Mouse (Mus musculus) myocyte (in vitro differentiated cells): Measurements from ENCODE around the gene AL607142.1. TPM values are rescaled to one million over a fixed set of nuclear protein-coding genes. Genes with fewer than 3 reads are reported as not detected.

Experiments used
- H3K27me3 ChIP-seq: one replicate; pipeline ENCODE4 v1.6.1; 2011; ENCODE audit not compliant: control insufficient read depth, insufficient read depth, insufficient read length
- H3K36me3 ChIP-seq: one replicate; pipeline ENCODE4 v1.6.1; 2011; ENCODE audit not compliant: control insufficient read depth, insufficient read depth
- H3K4me2 ChIP-seq: one replicate; pipeline ENCODE4 v1.6.1; 2011; ENCODE audit warnings: low read depth, control low read depth
- H3K4me3 ChIP-seq: one replicate; pipeline ENCODE4 v1.5.1; 2011; ENCODE audit warnings: mild to moderate bottlenecking, control low read depth, moderate library complexity
- H3K79me2 ChIP-seq: one replicate; pipeline ENCODE4 v1.6.1; 2011; ENCODE audit not compliant: control insufficient read depth, insufficient read depth
- H3ac ChIP-seq: one replicate; pipeline ENCODE4 v1.6.1; 2011; ENCODE audit not compliant: control insufficient read depth, insufficient read length
- CEBPB ChIP-seq: IDR thresholded peaks from 2 replicates; pipeline ENCODE4 v1.6.1; 2011; ENCODE audit warnings: mild to moderate bottlenecking, moderate library complexity; ENCODE audit not compliant: poor library complexity, insufficient read depth, severe bottlenecking
- E2F4 ChIP-seq: IDR thresholded peaks from one replicate; pipeline ENCODE4 v1.6.1; 2011; ENCODE audit warnings: mild to moderate bottlenecking, control low read depth, moderate library complexity; ENCODE audit not compliant: insufficient read depth
- MAX ChIP-seq: IDR thresholded peaks from one replicate; pipeline ENCODE4 v1.6.1; 2011; ENCODE audit warnings: low read depth, mild to moderate bottlenecking, control low read depth
- MYOD1 ChIP-seq, 3 experiments: IDR thresholded peaks; one replicate each; pipeline ENCODE4 v1.6.1; 2011; ENCODE audit warnings: control low read depth in 2 of 3, low read depth in 2 of 3, mild to moderate bottlenecking in 2 of 3, moderate library complexity in 1 of 3; ENCODE audit not compliant: insufficient read length in 2 of 3, control insufficient read depth in 1 of 3
- MYOG ChIP-seq, 3 experiments: IDR thresholded peaks; one replicate each; pipeline ENCODE4 v1.6.1; 2011; ENCODE audit warnings: control low read depth in 2 of 3, low read depth in 2 of 3, mild to moderate bottlenecking in 2 of 3; ENCODE audit not compliant: insufficient read length in 2 of 3, control insufficient read depth in 1 of 3, insufficient read depth in 1 of 3
- POLR2A ChIP-seq: IDR thresholded peaks from one replicate; pipeline ENCODE4 v1.6.1; 2011; ENCODE audit warnings: low read depth, mild to moderate bottlenecking, control low read depth, moderate library complexity; ENCODE audit not compliant: insufficient read length
- POLR2AphosphoS2 ChIP-seq: IDR thresholded peaks from one replicate; pipeline ENCODE4 v1.6.1; 2011; ENCODE audit warnings: low read depth, control low read depth; ENCODE audit not compliant: insufficient read length
- REST ChIP-seq: IDR thresholded peaks from one replicate; pipeline ENCODE4 v1.6.1; 2011; ENCODE audit warnings: mild to moderate bottlenecking, control low read depth, moderate library complexity; ENCODE audit not compliant: insufficient read depth, insufficient read length
- SRF ChIP-seq: IDR thresholded peaks from one replicate; pipeline ENCODE4 v1.6.1; 2011; ENCODE audit warnings: low read depth; ENCODE audit not compliant: control insufficient read depth, insufficient read length
- TCF12 ChIP-seq: IDR thresholded peaks from one replicate; pipeline ENCODE4 v1.6.1; 2011; ENCODE audit warnings: mild to moderate bottlenecking, control low read depth; ENCODE audit not compliant: poor library complexity, insufficient read depth, severe bottlenecking
- TCF3 ChIP-seq: IDR thresholded peaks from one replicate; pipeline ENCODE4 v1.6.1; 2011; ENCODE audit warnings: low read depth, control low read depth; ENCODE audit not compliant: insufficient read length
- USF1 ChIP-seq: IDR thresholded peaks from one replicate; pipeline ENCODE4 v1.6.1; 2011; ENCODE audit warnings: low read depth, mild to moderate bottlenecking, control low read depth, moderate library complexity
- polyA plus RNA-seq: library from polyadenylated mRNA; unstranded; fragments of >200 nt; fragmentation: generic; extraction: Trizol; gene quantifications from one replicate; pipeline ENCODE4 v1.2.1, GENCODE M21; 2012; ENCODE audit warnings: missing spikeins

Gene AL607142.1
- polyA plus RNA-seq, 1 experiment = not detected

DNA sequence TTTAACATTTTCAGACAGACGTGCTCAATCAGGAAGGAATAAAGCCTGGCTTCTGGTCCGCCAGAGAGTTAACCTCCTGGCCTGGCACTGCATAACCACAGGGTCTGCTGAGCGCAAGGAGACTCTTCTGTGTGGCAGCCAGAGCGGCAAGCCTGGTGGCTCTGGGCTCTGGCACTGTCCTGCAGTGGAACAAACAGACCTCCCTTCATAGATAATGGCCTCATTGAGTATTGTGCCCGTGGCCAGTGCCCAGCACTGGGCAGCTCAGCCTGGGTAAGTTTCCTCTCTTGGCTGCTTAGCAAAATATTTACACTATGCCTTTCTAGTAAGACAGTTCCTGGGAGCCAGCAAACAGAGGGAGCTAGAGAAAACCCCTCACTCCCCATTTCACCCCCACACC, 9.3 kb downstream of the AL607142.1 start:
- Histone ChIP-seq H3K4me2 (no peak overlapping the region), H3K27me3 (no peaks in the 10 kb centered on the region), H3K4me3 (no peak overlapping the region), H3K36me3 (no peaks in the 10 kb centered on the region), H3K79me2 (no peaks in the 10 kb centered on the region), H3ac (no peak overlapping the region)
- TF ChIP-seq E2F4 (no peak), MYOD1 (IDR thresholded peaks at IDR 0.05; ENCODE audit: control insufficient read depth in 1 of 3, insufficient read length in 2 of 3, low read depth in 2 of 3) (no peak), POLR2AphosphoS2 (no peak), MAX (no peak), MYOG (IDR thresholded peaks at IDR 0.05; ENCODE audit: control insufficient read depth in 1 of 3, insufficient read depth in 1 of 3, insufficient read length in 2 of 3, low read depth in 2 of 3) (no peak), POLR2A (no peak), TCF12 (no peak), SRF (no peak), CEBPB (no peak), REST (no peak), USF1 (no peak)

DNA sequence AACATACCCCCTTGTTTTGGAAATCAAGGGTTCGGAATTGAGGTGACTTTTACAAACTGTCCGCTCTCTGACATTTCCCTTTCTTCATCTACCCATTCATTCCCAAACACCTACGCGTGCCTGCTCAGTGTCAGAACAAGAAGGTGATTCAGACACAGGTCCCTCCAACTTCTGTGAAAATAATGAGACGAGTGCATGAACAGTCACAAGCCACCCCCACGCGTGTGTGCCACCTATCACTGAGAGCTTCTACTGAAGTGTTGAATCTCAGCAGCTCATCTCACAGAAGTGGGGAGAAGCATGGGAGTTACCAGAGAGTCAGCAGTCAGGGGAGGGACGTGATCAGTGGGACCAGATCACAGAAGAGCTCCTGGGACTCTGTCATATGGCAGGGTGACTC, 12.5 kb downstream of the AL607142.1 start:
- Histone ChIP-seq H3K79me2 (no peaks in the 10 kb centered on the region), H3K4me2 (no peak overlapping the region), H3K4me3 (no peak overlapping the region), H3K36me3 (no peaks in the 10 kb centered on the region), H3K27me3 (no peaks in the 10 kb centered on the region), H3ac (no peak overlapping the region)
- TF ChIP-seq USF1 (no peak), MYOD1 (IDR thresholded peaks at IDR 0.05; ENCODE audit: control insufficient read depth in 1 of 3, insufficient read length in 2 of 3, low read depth in 2 of 3) (no peak), CEBPB (no peak)

DNA sequence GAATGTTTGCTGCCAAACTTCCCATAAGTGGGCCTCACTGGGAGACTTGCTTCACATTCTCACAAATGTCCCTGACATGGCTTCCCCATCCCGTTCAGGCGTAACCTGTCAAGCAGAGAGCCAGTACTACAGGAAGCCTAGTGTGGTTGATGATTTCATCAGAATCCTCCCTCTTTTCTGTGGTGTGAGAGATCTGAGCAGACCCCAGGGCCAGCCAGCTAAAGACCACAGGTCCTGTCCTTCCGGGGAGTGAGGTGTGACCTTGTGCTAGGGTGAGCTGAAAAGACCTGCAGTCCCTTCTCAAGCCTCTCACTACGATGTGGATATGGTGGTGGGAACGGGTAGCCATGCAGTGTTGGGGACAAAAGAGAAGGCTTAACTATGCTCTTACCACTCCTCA, 17.7 kb downstream of the AL607142.1 start:
- Histone ChIP-seq H3K4me2 (no peak overlapping the region), H3ac (no peak overlapping the region), H3K4me3 (no peak overlapping the region), H3K36me3 (no peaks in the 10 kb centered on the region), H3K79me2 (no peaks in the 10 kb centered on the region), H3K27me3 (no peaks in the 10 kb centered on the region)
- no peak for TF ChIP-seq TCF3
- no peak for TF ChIP-seq TCF12
- TF ChIP-seq USF1 = no peak

DNA sequence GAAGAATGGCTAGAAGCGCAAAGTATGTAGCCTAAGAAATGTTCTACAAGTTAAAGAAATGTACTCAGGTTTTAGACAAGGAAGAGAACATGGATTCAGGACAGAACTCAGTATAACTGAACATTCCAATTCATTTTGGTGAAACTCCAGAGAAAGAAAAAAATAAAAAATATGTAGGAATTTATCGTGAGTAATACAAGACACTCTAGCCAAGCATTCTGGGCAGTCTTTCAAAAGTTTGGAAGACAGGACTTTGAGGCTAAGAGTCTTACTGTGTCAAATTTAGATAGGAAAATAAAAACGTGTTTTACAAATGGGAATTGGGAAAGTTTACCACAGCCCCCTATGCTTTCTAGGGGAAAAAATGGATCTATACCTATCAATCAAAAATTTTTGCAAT, 18.9 kb downstream of the AL607142.1 start:
- Histone ChIP-seq H3K36me3 (no peaks in the 10 kb centered on the region), H3ac (no peak overlapping the region), H3K27me3 (no peaks in the 10 kb centered on the region), H3K79me2 (no peaks in the 10 kb centered on the region), H3K4me2 (no peak overlapping the region), H3K4me3 (no peak overlapping the region)
- TF ChIP-seq MYOD1 (IDR thresholded peaks at IDR 0.05; ENCODE audit: control insufficient read depth in 1 of 3, insufficient read length in 2 of 3, low read depth in 2 of 3) (no peak), CEBPB (no peak), POLR2A (no peak), USF1 (no peak), POLR2AphosphoS2 (no peak), REST (no peak), MYOG (IDR thresholded peaks at IDR 0.05; ENCODE audit: control insufficient read depth in 1 of 3, insufficient read depth in 1 of 3, insufficient read length in 2 of 3, low read depth in 2 of 3) (no peak)

DNA sequence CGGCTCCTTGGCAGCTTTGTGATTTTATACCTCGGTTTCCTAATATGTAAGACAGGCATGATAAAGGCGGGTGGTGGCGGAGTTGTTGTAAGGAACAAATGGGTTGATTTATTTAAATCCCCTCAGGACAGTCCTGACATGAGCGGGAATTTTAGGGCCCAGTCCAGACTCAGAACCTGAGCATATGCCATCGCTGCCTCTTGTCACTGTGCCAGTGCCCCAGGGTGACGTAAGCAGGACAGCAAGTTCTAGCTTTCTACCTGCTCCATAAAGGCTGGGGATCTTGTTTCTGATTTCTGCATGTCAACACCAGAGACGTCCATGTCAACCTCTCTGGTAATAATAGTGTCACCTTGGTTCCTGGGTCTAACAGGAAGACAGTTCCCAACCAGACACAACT, 24.7 kb downstream of the AL607142.1 start:
- TF ChIP-seq TCF3 = no peak
- TF ChIP-seq POLR2AphosphoS2 = no peak
- no peak for TF ChIP-seq REST
- TF ChIP-seq SRF = no peak
- Histone ChIP-seq H3K4me2 (no peak overlapping the region), H3K79me2 (no peaks in the 10 kb centered on the region), H3K4me3 (no peak overlapping the region), H3ac (no peak overlapping the region), H3K36me3 (no peaks in the 10 kb centered on the region), H3K27me3 (no peaks in the 10 kb centered on the region)

DNA sequence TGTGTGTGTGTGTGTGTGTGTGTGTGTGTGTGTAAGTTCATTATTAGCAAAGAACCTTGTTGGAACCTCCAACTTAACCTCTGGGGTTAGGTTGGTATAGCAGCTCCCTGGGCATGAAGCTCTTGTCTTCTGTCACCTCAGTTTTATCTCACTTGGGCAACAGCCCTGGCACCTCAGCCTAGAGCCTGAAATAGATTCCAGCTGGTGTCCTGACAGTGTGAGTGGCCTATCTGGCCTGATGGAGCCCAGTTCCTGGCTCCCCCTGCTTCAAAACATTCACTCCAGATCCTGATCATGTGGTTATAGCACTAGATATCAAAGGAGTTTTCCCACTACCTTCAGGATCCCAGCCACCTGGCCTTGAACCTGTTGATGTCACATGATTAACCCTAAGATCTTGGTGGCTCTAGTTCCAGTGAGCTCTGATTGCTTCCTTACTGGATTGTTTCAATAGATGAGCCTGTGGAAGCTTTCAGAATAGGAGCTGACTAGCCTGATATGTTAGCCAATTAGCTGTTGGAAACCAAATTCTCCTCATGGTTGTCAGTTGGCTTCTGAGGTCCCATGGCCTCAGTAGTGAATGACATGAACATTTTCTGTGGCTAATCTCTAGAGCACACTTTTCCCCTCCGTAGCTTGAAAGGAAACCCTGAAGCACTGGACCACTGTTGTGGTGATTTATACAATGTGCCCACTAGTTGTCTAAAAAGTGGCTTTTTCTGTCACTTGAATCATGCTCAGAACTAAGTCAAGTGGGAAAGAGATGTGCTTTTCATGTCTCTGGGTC, 27.4 kb downstream of the AL607142.1 start:
- no peak for TF ChIP-seq MAX
- no peak for TF ChIP-seq CEBPB
- peak in 2 of 3 experiments; percentile 17 to 59 for TF ChIP-seq MYOG (IDR thresholded peaks at IDR 0.05; ENCODE audit: control insufficient read depth in 1 of 3, insufficient read depth in 1 of 3, insufficient read length in 2 of 3, low read depth in 2 of 3)
- TF ChIP-seq SRF = no peak
- no peak for TF ChIP-seq USF1
- TF ChIP-seq TCF12 = no peak
- no peak for TF ChIP-seq TCF3
- Histone ChIP-seq H3ac (no peak overlapping the region), H3K27me3 (no peaks in the 10 kb centered on the region), H3K36me3 (no peaks in the 10 kb centered on the region), H3K4me3 (no peak overlapping the region), H3K4me2 (no peak overlapping the region), H3K79me2 (no peaks in the 10 kb centered on the region)
